Mouse (Mus musculus) central nervous system, embryonic 14 days (tissue): Measurements from ENCODE around the gene Gm10662. TPM values are rescaled to one million over a fixed set of nuclear protein-coding genes. Genes with fewer than 3 reads are reported as not detected.

ENCODE experiments used
- polyA plus RNA-seq: library from polyadenylated mRNA; depleted of rRNA; stranded (reverse); fragments of >200 nt; gene quantifications from 2 replicates; pipeline ENCODE4 v1.2.3, GENCODE M21; 2012; rRNA removed

Gm10662 gene
- not detected in 2 replicates for polyA plus RNA-seq

DNA sequence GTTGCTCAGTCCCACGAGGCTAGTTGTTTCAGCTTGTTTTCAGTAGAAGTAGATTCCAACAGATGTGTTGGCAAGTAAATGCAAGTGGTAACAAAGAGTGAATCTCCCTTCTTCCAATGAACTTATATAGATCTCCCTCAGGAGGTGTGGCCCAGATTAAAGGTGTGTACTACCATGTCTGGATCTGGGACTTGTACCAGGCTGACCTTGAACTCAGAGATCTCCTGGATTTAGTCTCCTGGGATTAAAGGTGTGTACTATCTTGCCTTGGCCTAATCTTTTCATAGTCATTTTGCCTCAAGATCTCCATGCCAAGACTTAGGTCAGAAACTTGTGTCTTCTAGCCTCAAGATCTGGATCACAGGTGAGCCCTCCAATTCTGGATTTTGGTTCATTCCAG, at the start of gene Gm10662:
Gene Gm10662 (minus strand): TSS at position 101 of the 400 bp plus-strand sequence.

Other genes starting within 250 kb of the Gm10662 start
- not detected in 2 replicates for gene Gm4214, start 159.8 kb downstream of the Gm10662 start, polyA plus RNA-seq
- not detected in 2 replicates for gene Gm4216, start 124.6 kb downstream of the Gm10662 start, polyA plus RNA-seq
- gene Vmn1r163, start 88.9 kb downstream of the Gm10662 start, polyA plus RNA-seq = not detected in 2 replicates
- gene Gm8720, start 77.0 kb downstream of the Gm10662 start, polyA plus RNA-seq = not detected in 2 replicates
- gene Vmn1r165, start 72.9 kb upstream of the Gm10662 start, polyA plus RNA-seq = not detected in 2 replicates
- not detected in 2 replicates for gene Vmn1r166, start 107.2 kb upstream of the Gm10662 start, polyA plus RNA-seq
- not detected in 2 replicates for gene Gm6902, start 134.4 kb upstream of the Gm10662 start, polyA plus RNA-seq
- gene Nlrp4e, start 156.7 kb upstream of the Gm10662 start, polyA plus RNA-seq = not detected in 2 replicates
- gene Nlrp5, start 241.4 kb upstream of the Gm10662 start, polyA plus RNA-seq = 0.03 TPM in 1 of 2 replicates, not detected in the other